Mouse (Mus musculus): ENCODE data around the gene Rwdd2a. TPM values are rescaled to one million over a fixed set of nuclear protein-coding genes. Genes with fewer than 3 reads are reported as not detected.
"Not testable (repeated sequence)": the region's sequence is repeated elsewhere in the genome, so short reads cannot be mapped to it uniquely, and the experiment has no call there.

Rwdd2a gene
- polyA plus RNA-seq, 1 experiment from 2014 or later: 3.8 TPM

DNA sequence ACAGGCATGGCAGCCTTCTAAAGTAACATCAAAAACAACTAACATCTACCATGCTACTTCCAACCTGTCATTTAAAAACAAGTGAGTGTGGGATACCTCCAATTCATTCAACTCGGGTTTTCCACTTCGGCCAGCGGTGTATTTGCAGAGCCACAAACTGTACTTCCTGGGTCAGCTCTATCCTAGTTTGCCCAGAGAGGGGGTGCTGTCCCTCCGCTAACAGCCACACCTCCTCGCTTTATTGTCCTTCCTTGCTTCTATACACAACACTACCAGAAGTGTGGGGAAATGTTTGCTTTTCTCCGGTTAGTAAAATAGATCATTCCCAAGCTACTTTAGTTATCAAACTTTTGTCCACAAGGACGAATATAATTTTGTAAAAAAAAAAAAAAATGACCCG lies 845 bp upstream of the Rwdd2a start:
- H3K27me3 ChIP-seq (ENCODE audit: insufficient read depth, poor library complexity, severe bottlenecking): no peaks in the 10 kb centered on the region
- no peaks in the 10 kb centered on the region for H3K9me3 ChIP-seq
- peak overlapping the region; percentile 84 for H3K4me3 ChIP-seq
- peaks cover 27% of the 10 kb centered on the region for H3K36me3 ChIP-seq
- peaks cover 19% of the 10 kb centered on the region for H3K4me1 ChIP-seq
- 15% methylated on average over 8 of the region's 8 CpGs for WGBS
- H3K27ac ChIP-seq: no peak overlapping the region
- no peak for DNase-seq (ENCODE audit: low spot score)

DNA sequence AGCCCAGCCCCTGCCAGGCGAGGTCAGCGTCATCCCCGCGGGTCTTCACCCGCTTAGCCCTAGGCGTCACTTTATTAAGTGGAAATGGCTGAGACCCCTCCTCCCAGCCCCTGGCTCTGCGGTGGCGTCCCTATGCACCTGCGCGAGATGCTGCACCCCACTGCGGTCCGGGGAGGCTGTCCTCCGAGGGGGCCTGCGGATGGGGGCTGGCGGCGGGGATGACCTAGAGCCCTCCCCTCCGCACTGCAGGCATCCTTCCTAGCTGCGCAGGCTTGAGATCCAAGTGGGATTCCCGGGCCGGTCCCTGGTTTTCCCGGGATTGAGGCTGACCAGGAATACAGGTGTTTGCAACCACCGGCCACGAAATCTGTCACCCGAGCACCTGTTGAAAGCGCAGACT lies 405 bp downstream of the Rwdd2a start:
- no peak for DNase-seq (ENCODE audit: low spot score)
- no peaks in the 10 kb centered on the region for H3K27me3 ChIP-seq (ENCODE audit: insufficient read depth, poor library complexity, severe bottlenecking)
- peak overlapping the region; percentile 84 for H3K4me3 ChIP-seq
- H3K9me3 ChIP-seq: no peaks in the 10 kb centered on the region
- under 1% methylated on average over 25 of the region's 25 CpGs for WGBS
- peaks cover 19% of the 10 kb centered on the region for H3K36me3 ChIP-seq
- H3K27ac ChIP-seq: peak overlapping the region; percentile 90
- H3K4me1 ChIP-seq: peaks cover 19% of the 10 kb centered on the region

DNA sequence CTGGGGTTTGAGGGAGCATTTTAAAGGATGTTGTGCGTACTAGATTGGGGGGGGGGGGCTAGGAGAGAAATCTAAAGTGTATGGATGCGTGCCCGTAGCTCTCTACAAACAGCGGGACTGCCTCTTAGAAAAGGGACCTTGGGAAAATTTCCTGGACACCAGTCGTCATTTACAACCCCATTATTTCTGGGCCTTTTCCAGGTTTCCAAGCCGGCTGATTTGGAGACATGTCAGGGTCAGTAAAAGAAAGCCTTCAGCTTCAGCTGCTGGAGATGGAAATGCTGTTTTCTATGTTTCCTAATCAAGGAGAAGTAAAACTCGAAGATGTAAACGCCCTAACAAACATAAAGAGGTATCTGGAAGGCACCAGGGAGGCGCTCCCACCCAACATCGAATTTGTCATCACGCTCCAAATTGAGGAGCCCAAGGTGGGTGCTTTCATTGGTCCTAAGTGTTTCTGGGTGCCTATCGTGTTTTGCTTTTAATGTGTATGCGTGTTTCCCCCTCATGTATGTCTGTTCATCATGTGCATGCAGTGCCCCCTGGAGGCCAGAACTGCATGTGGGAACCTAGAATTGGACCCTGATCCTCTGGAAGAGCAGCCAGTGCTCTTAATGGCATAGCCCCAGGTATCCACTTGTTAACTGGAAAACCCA lies 973 bp downstream of the Rwdd2a start:
- Histone ChIP-seq H3K4me1 (peaks cover 19% of the 10 kb centered on the region), H3K27me3 (ENCODE audit: insufficient read depth, poor library complexity, severe bottlenecking) (no peaks in the 10 kb centered on the region)

DNA sequence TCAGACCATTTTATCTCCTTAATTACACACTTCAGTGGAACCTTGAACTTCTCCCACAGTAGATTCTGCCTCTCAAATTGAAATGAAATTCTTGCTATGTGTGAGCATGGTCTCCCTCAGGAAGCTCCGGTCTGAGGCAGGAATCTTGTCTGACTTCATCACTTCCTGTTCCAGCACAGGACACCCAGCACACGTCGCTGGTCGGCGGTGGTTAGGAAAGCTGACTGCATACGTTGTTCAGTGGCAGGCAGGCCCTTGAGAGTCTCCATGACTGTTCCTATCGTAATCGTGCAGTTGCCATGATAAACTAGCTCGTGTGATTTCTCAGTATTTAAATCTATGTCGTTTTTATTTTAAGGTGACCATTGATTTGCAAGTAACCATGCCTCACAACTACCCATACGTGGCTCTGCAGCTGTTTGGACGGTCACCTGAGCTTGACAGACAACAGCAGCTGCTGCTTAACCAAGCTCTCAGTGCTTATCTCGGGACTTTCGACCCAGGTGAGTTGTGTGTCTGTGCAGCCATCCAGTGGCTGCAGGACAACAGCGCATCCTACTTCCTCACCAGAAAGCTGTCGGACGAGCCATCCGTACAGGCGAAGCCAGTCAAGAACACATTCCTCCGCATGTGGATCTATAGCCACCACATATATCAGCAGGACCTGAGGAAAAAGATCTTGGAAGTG lies 2.0 kb downstream of the Rwdd2a start:
- Histone ChIP-seq H3K4me3 (no peak overlapping the region), H3K9me3 (no peaks in the 10 kb centered on the region), H3K27ac (no peak overlapping the region), H3K36me3 (peaks cover 15% of the 10 kb centered on the region), H3K27me3 (ENCODE audit: insufficient read depth, poor library complexity, severe bottlenecking) (no peaks in the 10 kb centered on the region), H3K4me1 (peaks cover 19% of the 10 kb centered on the region)
- no peak for DNase-seq (ENCODE audit: low spot score)
- 73% methylated on average over 20 of the region's 20 CpGs for WGBS

More for the DNA sequence above, 973 bp downstream of the Rwdd2a start:
- WGBS: 11% methylated on average over 13 of the region's 13 CpGs
- H3K9me3 ChIP-seq: no peaks in the 10 kb centered on the region
- DNase-seq (ENCODE audit: low spot score): peak; percentile 86
- H3K36me3 ChIP-seq: peaks cover 19% of the 10 kb centered on the region
- no peak overlapping the region for H3K27ac ChIP-seq
- H3K4me3 ChIP-seq: peak overlapping the region; percentile 84

DNA sequence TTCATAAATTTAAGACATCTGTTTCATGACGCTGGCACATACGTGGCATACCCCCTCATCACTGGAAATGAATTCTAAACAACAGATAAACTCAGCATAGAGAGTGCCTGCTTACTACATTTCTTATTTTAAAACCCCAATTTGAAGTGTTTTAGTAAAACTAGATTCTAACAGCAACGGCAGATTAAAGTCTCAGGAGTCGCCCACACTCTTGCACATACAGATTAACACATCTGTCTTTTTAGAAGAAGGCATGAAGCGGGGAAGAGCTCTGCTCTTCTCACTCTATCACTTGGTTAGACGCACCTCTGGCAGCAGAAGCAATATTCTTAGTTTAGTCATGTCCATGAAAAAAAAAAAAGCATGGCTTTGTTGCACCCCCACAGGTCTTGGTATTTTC lies 3.4 kb downstream of the Rwdd2a start:
- no peak overlapping the region for H3K27ac ChIP-seq
- 88% methylated on average over 6 of the region's 6 CpGs for WGBS
- H3K9me3 ChIP-seq: no peaks in the 10 kb centered on the region
- H3K4me3 ChIP-seq: no peak overlapping the region
- H3K27me3 ChIP-seq (ENCODE audit: insufficient read depth, poor library complexity, severe bottlenecking): no peaks in the 10 kb centered on the region
- no peak for DNase-seq (ENCODE audit: low spot score)
- peaks cover 17% of the 10 kb centered on the region for H3K4me1 ChIP-seq
- 0 out of 2 replicates have a peak, but pooled peaks cover 3% of the 10 kb centered on the region for H3K36me3 ChIP-seq

DNA sequence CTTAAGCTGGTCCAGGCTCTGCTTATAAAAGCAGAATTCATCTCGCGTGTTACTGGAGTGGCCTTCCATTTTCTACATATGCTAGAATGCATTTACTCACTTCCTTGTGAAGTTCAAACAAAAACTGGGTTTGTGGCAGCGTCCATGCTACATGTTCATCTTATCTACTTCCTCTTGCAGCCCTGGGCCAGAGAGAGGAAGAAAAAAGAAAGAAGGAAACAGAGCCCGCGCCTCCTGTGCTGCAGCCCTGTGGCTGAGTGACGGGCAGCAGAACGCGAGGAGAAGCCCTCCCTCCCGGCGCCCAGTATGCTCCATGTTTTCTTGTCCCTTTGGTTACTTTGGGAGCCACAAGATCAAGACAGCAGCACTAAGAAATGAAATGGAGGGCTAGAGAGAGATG lies 7.9 kb downstream of the Rwdd2a start:
- no peak for DNase-seq (ENCODE audit: low spot score)
- H3K27ac ChIP-seq: no peak overlapping the region
- 73% methylated on average over 10 of the region's 10 CpGs for WGBS
- no peaks in the 10 kb centered on the region for H3K27me3 ChIP-seq (ENCODE audit: insufficient read depth, poor library complexity, severe bottlenecking)
- H3K4me3 ChIP-seq: no peak overlapping the region
- no peaks in the 10 kb centered on the region for H3K4me1 ChIP-seq
- no peaks in the 10 kb centered on the region for H3K9me3 ChIP-seq
- H3K36me3 ChIP-seq: 0 out of 2 replicates have a peak, but pooled peaks cover 5% of the 10 kb centered on the region

DNA sequence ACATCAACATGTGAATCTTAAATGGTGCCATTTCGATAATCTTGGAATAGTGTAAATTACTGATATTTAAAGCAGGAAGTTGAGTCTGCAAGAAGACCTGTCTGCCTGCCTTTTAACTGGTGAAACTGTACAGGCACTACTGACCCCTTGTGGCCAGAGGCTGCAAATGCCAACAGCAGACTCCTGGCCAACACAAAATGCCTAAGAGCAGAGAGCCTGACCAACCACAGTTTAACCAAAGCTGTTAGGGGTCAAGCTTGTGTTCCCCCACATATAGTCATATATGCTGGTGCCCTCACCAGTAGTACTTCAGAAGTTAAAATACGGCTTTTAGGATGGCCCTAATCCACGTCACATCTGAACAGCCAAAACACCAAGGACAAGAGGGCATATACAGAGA lies 11.9 kb downstream of the Rwdd2a start:
- Histone ChIP-seq H3K4me1 (no peaks in the 10 kb centered on the region), H3K27ac (no peak overlapping the region), H3K4me3 (no peak overlapping the region), H3K9me3 (no peaks in the 10 kb centered on the region), H3K27me3 (ENCODE audit: insufficient read depth, poor library complexity, severe bottlenecking) (no peaks in the 10 kb centered on the region), H3K36me3 (peaks cover 14% of the 10 kb centered on the region)
- 42% methylated on average over 3 of the region's 3 CpGs for WGBS
- DNase-seq (ENCODE audit: low spot score): no peak

DNA sequence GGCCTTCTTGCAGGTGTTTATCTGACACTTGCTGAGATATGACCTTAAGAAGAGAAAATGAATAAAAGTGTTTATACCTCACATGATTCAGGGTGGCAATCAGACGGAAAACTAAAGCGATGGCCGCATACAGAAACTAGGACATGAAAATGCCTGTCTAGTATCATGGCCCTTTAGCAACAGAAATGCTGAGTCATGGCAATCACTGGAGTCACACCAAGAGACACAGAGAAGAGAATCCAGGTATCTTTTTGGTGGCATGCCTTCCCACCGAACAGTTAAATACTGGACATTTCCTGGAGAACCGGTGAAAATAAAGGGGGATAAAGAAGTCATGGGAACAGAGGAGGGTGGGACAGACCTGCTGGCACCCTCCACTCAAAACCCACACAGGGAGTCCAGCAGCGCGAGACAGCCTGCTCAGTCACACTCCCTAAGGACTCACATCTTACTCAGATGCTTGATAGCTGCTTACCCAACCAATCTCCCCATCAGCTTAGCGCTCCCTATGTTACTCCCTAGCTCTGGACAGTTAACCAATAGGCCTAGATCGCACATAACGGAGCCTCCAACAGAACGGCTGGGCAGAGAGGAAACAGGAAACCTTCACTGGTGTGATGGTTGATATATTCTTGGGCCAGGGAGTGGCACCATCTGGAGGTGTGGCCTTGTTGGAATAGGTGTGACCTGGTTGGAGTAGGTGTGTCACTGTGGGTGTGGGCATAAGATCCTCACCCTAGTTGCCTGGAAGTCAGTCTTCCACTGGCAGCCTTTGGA lies 15.4 kb downstream of the Rwdd2a start:
- Histone ChIP-seq H3K4me3 (no peak overlapping the region), H3K27ac (no peak overlapping the region), H3K36me3 (peaks cover 19% of the 10 kb centered on the region), H3K4me1 (no peaks in the 10 kb centered on the region), H3K9me3 (no peaks in the 10 kb centered on the region), H3K27me3 (ENCODE audit: insufficient read depth, poor library complexity, severe bottlenecking) (no peaks in the 10 kb centered on the region)
- DNase-seq (ENCODE audit: low spot score): no peak
- 89% methylated on average over 11 of the region's 11 CpGs for WGBS

DNA sequence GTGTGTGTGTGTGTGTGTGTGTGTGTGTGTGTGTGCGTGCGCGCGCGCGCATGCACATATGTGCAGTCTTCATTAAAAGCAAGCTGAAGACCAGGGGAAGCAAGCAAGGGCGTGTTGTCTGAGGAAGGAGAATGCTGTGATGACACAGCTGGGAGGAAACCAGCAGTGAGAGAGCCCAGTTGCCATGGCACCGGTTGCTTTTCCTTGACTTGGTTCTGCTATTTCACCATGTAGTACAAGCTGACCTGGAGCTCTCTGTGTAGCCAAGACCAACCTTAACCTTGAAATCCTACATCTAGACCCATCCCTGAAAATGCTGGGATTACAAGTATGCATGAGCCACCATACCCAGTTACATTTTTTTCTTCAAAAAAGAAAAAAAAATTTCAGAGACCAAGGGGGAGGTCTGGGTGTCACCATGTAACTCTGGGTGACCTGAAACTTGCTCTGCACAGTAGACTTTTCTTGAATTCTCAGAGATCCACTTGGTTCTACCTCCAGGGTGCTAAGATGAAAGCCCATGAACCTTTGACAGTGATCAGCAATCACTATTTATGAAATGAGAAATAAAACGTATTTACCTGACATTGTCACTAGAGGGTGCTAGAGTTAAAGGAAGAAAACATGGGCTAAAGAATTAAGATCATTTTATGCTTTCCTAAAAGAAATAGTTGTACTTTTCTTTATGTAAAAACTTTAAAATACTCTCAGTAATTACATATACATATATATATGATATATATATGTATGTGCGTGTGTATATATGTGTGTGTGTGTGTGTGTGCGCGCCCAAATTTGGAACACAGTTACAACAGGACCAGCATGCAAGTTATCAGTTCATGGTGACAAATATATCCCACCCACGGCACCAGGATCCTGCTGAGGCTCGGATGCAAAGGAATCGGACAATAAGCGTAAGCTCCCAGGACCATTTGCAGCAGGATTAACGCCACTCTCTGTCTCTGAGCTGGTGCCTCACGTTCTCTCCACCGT lies 21.2 kb downstream of the Rwdd2a start:
- H3K4me3 ChIP-seq: no peak overlapping the region
- H3K36me3 ChIP-seq: peaks cover 22% of the 10 kb centered on the region
- no peaks in the 10 kb centered on the region for H3K9me3 ChIP-seq
- no peak for DNase-seq (ENCODE audit: low spot score)
- 65% methylated on average over 19 of the region's 19 CpGs for WGBS
- H3K27me3 ChIP-seq (ENCODE audit: insufficient read depth, poor library complexity, severe bottlenecking): no peaks in the 10 kb centered on the region
- peaks cover 18% of the 10 kb centered on the region for H3K4me1 ChIP-seq
- H3K27ac ChIP-seq: peak overlapping the region; percentile 72; the same call in 1 of the 2 replicates

DNA sequence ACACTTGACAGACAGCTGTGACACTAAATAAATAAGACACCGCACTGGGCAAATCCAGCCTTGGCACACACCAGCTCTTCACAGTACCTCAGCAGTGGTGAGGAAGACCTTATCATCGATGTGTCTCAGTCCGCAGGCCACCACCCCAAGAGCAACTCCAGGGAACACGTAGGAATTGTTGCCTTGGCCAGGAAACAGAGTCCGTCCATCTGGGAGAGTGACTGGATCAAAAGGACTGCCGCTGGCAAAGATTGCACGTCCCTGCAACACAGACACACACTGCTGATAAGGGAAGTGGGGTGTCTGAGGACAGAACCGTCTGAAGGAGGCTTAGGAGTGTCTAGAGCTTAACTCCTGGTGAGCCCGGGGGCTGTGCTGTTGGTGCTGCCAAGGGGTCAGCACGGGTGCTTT lies 22.6 kb downstream of the Rwdd2a start:
- Histone ChIP-seq H3K4me1 (peaks cover 28% of the 10 kb centered on the region), H3K27ac (peak overlapping the region; percentile 72), H3K36me3 (peaks cover 21% of the 10 kb centered on the region)
- DNase-seq (ENCODE audit: low spot score); H3K4me3 ChIP-seq; H3K27me3 ChIP-seq (ENCODE audit: insufficient read depth, poor library complexity, severe bottlenecking); H3K9me3 ChIP-seq: not testable (repeated sequence)
- 10% methylated on average over 10 of the region's 10 CpGs for WGBS

DNA sequence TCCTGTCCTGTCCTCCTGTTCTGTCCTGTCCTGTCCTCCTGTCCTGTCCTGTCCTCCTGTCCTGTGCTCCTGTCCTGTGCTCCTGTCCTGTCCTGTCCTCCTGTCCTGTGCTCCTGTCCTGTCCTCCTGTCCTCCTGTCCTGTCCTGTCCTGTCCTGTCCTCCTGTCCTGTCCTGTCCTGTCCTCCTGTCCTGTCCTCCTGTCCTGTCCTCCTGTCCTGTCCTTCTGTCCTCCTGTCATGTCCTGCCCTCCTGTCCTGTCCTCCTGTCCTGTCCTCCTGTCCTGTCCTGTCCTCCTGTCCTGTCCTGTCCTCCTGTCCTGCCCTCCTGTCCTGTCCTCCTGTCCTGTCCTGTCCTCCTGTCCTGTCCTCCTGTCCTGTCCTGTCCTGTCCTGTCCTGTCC lies 25.2 kb downstream of the Rwdd2a start:
- Histone ChIP-seq H3K4me1 (peaks cover 45% of the 10 kb centered on the region), H3K27ac (peak overlapping the region; percentile 42; the same call in 1 of the 2 replicates), H3K36me3 (peaks cover 15% of the 10 kb centered on the region)
- H3K4me3 ChIP-seq; DNase-seq (ENCODE audit: low spot score); H3K27me3 ChIP-seq (ENCODE audit: insufficient read depth, poor library complexity, severe bottlenecking); H3K9me3 ChIP-seq: not testable (repeated sequence)

DNA sequence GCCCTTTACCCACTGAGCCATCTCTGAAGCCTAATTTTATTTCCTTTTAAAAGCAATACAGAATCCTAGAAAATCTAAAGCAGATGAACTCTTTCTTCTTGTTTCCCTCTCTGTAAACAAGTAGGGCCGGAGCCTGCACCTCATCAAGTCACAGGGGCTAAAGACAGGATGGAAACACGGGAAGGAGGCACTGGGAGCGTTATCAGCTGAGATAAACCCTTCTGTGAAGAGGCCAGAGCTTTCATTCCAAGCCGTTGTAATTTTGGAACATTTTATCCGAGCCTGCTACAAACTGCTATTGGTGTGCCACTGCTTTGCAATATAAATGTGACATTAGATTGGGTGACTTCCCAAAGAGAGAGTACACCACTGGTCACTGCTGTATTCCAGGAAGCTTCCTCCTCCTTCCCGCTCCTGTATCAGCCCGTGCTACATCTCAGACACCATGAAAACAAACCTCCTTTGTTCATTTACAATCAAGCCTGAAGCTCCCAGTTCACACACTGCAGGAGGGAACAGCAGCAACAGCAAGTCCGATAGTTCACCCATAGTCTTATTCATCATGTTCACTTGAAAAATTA lies 28.0 kb downstream of the Rwdd2a start:
- Histone ChIP-seq H3K4me3 (peak overlapping the region; percentile 16; the same call in 1 of the 2 replicates), H3K36me3 (peaks cover 15% of the 10 kb centered on the region), H3K27me3 (ENCODE audit: insufficient read depth, poor library complexity, severe bottlenecking) (no peaks in the 10 kb centered on the region), H3K9me3 (no peaks in the 10 kb centered on the region), H3K27ac (peak overlapping the region; percentile 80), H3K4me1 (peaks cover 30% of the 10 kb centered on the region)
- 13% methylated on average over 8 of the region's 8 CpGs for WGBS
- DNase-seq (ENCODE audit: low spot score): peak; percentile 75

Data from heart, embryonic 10.5 days (tissue).